Mouse (Mus musculus): Measurements from ENCODE around the gene Tbc1d13.
"Not testable (repeated sequence)": the region's sequence is repeated elsewhere in the genome, so short reads cannot be mapped to it uniquely, and the experiment has no call there.

Gene Tbc1d13

GRCm38 (mm10) chr2:30177700-30178675 lies 44.4 kb downstream of the Tbc1d13 start, which contains the start of gene Spout1:
Gene Spout1 (minus strand): TSS chr2:30178459.
- in situ Hi-C loops (cut with MboI; ENCODE audit: low sequenced_read_pairs), result no loop called here

- in situ Hi-C loops (cut with MboI; ENCODE audit: low sequenced_read_pairs), result not testable (repeated sequence)
Measured at GRCm38 (mm10) chr2:30178711-30179110, 45.2 kb downstream of the Tbc1d13 start.

GRCm38 (mm10) chr2:30182424-30182823 lies 48.9 kb downstream of the Tbc1d13 start:
- in situ Hi-C loops (cut with MboI; ENCODE audit: low sequenced_read_pairs), result no loop called here

DNA sequence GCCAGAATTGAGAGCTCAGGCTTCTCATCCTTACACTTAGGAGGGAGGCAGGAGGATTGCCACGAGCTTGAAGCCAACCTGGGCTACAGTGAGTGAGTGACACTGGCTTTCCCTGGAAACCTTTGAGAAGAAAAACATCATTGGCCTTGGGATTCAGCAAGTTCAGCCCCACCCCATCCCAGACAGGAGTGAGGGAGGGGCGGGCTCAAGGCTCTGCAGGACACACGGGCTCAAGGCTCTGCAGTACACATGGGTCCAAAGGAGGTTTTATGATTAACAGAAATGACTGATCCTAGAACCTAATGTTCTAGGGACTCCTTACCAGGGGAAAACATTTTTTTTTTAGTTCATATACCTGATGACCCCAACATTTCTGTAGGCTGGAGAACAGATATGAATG lies 50.2 kb downstream of the Tbc1d13 start:
- in situ Hi-C loops (cut with MboI; ENCODE audit: low sequenced_read_pairs), result no loop called here

GRCm38 (mm10) chr2:30185276-30185675 lies 51.7 kb downstream of the Tbc1d13 start:
- in situ Hi-C loops (cut with MboI; ENCODE audit: low sequenced_read_pairs), result no loop called here

DNA sequence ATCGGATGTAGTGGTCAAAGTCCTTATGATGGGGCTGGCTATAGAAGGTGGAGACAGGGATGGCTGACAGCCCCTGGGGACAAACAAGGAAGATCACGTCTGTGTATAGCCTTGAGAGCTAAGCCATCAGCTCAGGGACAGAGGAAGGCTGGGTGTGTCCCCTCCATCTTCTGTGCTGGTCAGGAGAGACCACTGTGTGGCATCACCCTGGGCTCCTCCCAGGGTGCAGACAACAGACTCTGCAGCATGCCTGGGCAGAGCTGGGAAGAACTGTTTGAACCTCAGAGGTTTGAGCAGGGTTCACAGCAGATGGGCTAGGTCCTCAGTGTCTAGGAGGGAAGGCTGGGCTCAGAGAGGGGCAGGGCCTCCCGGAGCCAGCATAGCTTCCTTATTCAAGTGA lies 52.1 kb downstream of the Tbc1d13 start:
- in situ Hi-C loops (cut with MboI; ENCODE audit: low sequenced_read_pairs), result no loop called here

- in situ Hi-C loops (cut with MboI; ENCODE audit: low sequenced_read_pairs), result no loop called here
Measured at GRCm38 (mm10) chr2:30191790-30192580, 58.4 kb downstream of the Tbc1d13 start.

GRCm38 (mm10) chr2:30194656-30195055 lies 61.1 kb downstream of the Tbc1d13 start:
- in situ Hi-C loops (cut with MboI; ENCODE audit: low sequenced_read_pairs), result no loop called here

DNA sequence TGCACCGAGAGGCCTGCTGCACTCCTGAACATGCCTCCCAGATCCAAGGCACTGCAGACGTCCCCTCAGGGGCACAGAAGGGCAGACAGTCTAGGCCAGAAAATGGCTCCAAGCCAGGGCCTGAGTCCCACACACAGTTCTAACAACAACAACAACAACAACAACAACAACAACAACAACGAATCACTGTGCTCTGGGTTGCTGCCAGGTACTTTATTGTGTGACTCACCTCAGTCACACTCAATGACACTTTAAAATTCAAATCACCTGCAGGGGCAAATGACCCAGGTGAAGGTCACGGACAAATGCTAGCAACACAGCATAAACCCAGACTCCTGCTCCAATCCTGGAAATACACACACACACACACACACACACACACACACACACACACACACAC lies 64.5 kb downstream of the Tbc1d13 start:
- in situ Hi-C loops (cut with MboI; ENCODE audit: low sequenced_read_pairs), result no loop called here

- in situ Hi-C loops (cut with MboI; ENCODE audit: low sequenced_read_pairs), result no loop called here
Measured at GRCm38 (mm10) chr2:30199984-30200383, 66.4 kb downstream of the Tbc1d13 start.

- in situ Hi-C loops (cut with MboI; ENCODE audit: low sequenced_read_pairs), result no loop called here
Measured at GRCm38 (mm10) chr2:30200388-30200925, 66.9 kb downstream of the Tbc1d13 start.
